Mouse (Mus musculus) frontal cortex, adult 2 months (tissue): ENCODE results near the gene Anapc2. TPM values are rescaled to one million over a fixed set of nuclear protein-coding genes. Genes with fewer than 3 reads are reported as not detected.
A peak's percentile ranks its signal among the peaks of the same experiment; 100 is the strongest.
"Not testable (repeated sequence)": the region's sequence is repeated elsewhere in the genome, so short reads cannot be mapped to it uniquely, and the experiment has no call there.

Experiments used
- DNase-seq, 2 experiments: peaks; one replicate each; pipeline ENCODE4 v3.0.0; 2022; ENCODE audit warnings: low spot score in 1 of 2; ENCODE audit errors: extremely low spot score in 1 of 2
- polyA plus RNA-seq: library from polyadenylated mRNA; depleted of rRNA; stranded (reverse); fragments of >200 nt; gene quantifications from 2 replicates; pipeline ENCODE4 v1.2.3, GENCODE M21; 2012

The Anapc2 gene
- polyA plus RNA-seq, 1 experiment: 79.0 TPM

DNA sequence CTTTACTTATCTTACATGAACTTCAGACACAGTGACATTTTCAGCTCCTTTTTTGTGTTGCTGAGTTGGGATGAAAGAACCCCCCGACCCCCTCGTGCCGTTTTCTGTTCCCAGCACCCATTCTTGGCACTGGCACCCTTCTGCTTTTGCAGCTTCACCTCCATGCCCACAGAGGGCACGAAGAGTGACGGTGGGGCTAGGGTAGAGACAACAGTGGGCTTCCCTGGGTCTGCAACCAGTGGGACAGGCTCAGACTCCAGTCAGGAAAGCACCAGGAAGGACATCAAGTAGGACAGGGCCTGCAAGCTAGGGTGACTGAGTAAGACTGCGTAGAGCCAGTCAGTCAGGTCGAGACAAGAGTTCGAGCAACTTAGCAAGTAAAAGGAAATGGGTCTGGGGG, 32.0 kb upstream of the Anapc2 start:
- no peak for DNase-seq

DNA sequence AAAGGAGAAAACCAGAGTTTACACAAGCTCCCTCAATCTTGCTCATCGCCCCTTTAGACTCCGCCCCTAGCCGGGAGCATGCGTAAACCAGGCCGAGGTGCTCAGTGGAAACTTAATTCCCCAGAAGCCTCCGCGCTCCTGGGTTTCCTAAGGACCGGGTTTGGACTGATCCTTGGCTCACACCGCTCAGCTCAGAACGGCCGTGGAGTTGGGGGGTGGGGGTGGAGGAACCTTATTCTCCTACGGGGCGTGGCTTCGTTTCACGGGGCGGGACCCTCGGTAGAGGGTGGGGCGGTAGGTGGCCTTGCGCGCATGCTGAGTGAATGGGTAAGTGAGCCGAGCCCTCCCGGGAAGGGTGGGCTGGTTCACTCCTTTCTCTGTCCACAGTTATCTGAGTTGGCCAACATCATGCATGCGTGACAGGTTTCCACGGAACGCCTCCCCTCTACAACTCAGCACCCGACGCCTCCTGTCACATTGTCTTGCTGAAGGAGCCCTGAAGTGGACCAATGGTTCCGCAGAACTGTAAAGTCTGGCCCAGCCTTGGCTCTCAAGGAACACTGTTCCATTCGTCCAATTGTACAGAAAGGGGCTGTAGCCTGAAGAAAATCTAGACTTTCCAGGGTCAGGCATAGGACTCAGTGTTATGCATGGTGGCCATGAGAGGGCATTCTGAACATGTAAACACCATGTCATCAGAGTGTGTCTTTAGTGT, 31.4 kb upstream of the Anapc2 start:
- DNase-seq: peak; percentile 60 to 81

DNA sequence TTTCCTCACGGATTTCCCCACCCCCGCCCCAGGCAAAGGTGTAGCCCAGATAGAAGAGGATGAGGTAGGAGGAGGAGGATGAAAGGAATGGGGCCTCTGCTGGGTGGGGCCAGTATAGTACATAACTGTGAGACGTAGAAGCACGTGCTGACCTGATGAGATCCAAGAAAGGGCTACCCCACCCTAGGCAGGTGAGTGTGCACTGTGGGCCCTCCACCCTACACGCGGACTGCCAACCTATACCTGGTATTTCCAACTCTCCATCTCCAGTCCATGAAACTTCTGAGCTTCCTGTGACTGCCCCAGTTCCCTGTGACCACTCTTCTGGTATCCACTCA, 30.9 kb upstream of the Anapc2 start:
- no peak for DNase-seq

DNA sequence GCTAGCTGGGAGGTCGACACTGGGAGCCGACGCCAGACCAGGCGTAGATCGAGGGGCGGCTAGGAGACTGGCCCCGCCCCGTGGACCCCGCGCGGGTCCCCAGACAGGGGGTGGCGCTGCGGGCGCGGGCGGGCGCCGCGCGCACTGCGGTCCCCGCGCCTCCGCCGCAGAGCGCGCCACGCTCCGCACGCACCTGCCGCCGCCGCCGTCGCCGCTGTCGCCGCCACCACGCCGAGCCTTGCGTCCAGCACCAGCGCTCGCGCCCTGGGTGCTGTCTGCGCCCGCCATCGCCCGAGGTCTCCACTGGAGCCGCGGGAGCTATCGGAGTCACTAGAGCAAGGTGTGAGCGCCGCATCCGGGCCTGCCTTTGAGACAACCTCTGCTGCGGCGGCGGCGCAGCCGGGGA, 30.2 kb upstream of the Anapc2 start, which contains the start of the genes Rnf208 and Cysrt1:
TSS of gene Rnf208 (plus strand) at position 155 of the 406 bp plus-strand sequence.
TSS of gene Cysrt1 (minus strand) at position 352 of the 406 bp plus-strand sequence.
- DNase-seq: no peak

DNA sequence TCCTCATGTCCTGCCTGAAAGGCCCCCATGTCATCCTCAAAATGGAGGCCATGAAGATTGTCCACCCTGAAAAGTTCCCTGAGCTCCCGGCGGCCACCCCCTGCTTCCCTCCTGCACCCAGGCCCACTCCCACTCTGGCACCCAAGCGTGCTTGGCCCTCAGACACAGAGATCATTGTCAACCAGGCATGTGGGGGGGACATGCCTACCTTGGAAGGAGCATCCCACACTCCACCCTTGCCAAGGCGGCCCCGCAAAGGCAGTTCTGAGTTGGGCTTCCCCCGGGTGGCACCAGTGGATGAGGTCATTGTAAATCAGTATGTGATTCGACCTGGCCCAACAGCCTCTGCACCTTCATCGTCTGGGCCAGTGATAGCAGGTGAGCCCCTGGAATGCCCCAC, 28.9 kb upstream of the Anapc2 start:
- DNase-seq: no peak

DNA sequence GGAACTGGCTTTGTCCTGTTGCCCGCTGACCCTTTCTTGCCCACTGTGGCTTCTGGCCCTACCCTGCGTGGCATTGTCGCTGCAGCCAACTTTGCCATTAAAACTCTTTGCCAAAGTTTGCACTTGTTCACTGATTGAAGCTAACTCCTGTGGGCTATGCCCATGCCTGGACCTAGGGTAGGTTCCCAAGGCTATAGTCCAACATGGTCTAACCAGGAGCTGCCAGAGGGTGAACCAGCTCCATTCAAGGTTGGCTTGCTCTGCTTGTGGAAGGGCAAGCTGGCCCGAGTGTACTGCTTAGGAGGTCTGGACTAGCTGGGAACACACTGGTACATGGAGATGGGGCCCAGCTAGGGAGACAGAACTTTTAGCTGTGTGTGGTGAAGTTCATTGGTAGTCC, 28.1 kb upstream of the Anapc2 start:
- DNase-seq: no peak

DNA sequence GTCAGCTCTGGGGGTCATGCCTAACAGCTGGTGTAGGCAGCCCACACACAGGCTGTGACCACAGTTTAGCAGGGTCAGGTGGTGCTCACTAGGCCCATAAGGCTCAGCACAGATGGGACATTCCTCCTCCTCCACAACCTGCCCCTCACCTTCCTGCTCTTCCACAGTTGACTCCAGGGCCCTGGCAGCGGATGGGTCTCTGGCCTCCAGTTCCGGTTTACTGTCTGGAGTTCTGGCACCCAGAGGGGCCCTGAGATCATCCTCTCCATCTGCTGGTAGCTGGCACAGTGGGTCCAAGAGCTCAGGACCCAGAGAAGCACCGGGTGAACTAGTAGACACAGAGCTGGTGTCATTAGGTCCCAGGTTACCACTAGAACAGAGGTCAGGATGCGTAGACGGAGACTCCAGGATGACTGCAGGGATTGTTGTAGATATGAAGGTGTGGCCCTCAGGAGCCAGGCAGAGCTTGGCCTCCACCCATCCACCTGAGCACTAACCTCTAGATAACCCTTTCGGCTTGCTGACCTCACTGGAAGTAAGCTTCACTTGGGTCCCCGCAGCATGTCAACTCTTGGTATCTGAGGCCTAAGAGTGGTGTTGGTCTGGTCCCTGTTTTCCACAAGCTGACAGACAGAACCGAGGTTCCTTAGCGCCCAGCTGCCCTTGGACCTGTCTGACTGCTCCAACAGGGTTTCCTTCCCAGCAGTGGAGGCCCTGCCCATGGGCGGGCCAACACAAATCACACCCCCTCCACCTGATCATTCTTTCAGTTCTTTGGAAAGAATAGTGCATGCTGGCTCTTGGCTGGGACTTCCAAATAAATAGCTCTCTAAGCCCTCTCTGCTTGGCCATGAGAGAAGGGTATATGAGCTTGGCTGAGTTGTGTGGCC, 25.9 kb upstream of the Anapc2 start, which contains the start of gene AL732309.1:
TSS of gene AL732309.1 (minus strand) at position 681 of the 890 bp plus-strand sequence.
- no peak for DNase-seq

DNA sequence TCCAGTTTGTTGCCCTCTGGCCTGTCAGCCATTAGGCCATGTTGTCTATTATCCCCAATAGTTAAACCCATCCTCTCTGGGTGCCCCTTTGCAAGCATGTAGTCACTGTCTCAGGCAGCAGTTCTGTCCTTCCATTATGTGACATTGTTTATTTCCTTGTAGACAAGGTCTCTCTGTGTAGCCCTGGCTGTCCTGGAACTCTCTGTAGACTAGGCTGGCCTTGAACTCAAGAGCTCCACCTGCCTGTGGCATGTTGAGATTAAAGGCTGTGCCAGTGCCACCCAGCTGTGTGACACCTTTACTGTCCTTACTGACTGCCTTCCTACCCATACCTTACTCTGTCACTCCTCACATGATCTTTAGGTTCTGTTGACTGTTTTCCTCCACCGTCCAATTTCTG, 19.9 kb upstream of the Anapc2 start:
- DNase-seq: no peak

DNA sequence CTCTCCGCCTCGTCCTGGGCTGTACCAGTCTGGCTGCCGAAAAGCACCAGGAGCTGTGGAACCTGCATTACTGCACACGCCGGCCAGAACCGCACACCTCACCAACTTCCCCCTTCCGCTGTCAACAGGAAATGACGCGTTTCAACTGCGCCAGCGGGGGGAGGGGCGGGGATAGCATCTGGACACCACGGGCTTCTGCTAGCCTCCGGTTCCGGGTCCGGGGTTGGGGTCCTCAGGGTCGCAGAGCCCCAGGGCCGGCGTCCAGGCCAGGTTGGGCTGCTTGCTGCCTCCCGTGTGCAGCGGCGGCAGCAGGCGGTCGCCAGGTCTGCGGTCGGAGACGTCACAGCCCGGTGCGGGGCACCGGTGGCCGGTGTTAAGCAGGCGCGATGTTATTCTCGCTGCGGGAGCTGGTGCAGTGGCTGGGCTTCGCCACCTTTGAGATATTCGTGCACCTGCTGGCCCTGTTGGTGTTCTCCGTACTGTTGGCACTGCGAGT, 16.9 kb upstream of the Anapc2 start, which contains the start of gene Tmem203:
TSS of gene Tmem203 (plus strand) at position 156 of the 496 bp plus-strand sequence.
- DNase-seq: peak; percentile 78 to 90

DNA sequence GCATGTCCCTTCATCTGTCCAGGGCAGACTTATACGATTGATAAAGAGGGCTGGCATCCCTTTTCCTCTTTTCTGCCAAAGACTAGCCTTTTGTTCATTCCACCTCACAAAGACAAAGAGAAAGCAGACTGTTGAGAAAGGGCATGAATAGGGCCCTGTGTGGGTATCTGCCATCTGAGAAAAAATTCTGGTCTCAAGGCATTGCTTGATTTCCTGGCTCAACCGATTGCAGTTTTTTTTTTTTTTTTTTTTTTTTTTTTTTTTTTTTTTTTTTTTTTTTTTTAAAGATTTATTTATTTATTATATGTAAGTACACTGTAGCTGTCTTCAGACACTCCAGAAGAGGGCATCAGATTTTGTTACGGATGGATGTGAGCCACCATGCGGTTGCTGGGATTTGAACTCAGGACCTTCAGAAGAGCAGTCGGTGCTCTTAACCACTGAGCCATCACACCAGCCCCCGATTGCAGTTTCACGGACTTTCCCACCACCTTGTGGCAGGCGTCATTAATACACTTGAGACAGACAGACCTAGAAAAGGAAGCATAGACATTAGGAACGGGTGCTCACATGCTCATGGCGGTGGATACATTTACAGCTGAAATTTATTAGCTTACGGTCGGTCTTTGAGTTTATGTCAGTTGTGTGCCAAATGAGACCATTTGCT, 15.7 kb upstream of the Anapc2 start:
- peak in 1 of 2 experiments; percentile 55 for DNase-seq

DNA sequence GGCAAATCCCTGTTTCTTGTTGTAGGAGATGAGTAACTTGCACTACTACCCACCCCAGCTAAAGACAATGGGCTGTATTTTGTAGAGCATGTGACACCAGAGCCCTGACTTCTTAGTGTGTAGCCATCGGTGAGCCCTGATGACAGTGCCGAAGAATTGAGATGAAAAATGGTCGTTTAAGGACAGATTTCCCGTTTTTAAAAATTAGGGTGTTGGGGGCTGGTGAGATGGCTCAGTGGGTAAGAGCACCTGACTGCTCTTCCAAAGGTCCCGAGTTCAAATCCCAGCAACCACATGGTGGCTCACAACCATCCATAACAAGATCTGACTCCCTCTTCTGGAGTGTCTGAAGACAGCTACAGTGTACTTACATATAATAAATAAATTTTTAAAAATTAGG, 15.0 kb upstream of the Anapc2 start:
- DNase-seq: not testable (repeated sequence)

DNA sequence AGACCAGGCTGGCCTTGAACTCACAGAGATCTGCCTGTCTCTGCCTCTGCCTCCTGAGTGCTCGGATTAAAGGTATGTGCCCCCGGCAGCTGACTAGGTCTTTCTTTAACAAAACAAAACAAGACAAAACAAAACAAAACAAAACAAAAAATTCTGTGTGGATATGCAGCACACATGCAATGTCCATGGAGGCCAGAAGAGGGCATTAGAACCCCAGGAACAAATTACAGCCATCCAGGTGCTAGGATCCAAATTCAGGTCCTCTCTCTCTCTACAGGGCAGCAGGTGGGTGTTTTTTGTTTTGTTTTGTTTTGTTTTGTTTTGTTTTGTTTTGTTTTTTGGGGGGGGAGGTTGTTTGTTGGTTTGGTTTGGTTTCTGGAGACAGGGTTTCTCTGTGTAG, 13.4 kb upstream of the Anapc2 start:
- no peak for DNase-seq

DNA sequence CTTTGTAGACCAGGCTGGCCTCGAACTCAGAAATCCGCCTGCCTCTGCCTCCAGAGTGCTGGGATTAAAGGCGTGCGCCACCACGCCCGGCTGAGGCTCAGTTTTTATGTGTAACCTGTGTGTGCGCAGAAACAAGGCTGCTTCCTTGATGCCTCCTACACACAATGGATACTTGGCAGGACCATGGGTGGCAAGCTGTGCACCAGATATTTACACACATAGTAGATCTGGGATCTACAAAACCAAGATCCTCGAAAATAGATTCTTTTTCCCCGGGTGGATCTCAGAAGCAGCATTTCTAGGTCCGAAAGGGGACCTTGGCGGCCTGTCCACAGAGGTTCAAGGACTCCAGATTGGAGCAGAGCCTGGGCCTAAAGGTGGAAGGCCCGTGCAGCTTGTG, 10.4 kb upstream of the Anapc2 start:
- peak in 1 of 2 experiments; percentile 52 for DNase-seq

DNA sequence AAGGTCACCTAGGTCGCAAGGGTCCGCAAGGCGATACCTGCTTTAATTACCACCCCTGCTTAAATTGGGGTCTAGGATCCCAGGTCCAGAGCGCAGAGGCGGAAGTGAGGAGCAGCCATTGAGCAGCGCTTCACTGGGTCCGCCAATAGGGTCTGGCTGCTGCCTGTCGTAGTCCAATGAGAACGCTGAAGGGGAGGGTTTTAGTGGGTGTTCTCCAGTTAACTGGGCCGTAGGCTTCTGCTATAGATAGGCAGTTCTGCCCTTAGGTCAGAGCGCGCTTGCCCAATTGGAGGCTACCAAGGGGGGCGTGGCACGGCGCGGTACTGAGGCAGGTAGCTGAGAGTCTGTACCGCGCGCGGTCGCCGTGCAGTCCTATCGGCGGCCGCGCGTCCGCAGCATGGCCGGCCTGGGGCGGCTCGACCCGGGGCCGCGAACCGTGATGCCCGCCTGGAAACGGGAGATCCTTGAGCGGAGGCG, 9.9 kb upstream of the Anapc2 start, which contains the start of gene Tprn:
TSS of gene Tprn (plus strand) at position 328 of the 477 bp plus-strand sequence.
- DNase-seq: peak; percentile 96 to 97

DNA sequence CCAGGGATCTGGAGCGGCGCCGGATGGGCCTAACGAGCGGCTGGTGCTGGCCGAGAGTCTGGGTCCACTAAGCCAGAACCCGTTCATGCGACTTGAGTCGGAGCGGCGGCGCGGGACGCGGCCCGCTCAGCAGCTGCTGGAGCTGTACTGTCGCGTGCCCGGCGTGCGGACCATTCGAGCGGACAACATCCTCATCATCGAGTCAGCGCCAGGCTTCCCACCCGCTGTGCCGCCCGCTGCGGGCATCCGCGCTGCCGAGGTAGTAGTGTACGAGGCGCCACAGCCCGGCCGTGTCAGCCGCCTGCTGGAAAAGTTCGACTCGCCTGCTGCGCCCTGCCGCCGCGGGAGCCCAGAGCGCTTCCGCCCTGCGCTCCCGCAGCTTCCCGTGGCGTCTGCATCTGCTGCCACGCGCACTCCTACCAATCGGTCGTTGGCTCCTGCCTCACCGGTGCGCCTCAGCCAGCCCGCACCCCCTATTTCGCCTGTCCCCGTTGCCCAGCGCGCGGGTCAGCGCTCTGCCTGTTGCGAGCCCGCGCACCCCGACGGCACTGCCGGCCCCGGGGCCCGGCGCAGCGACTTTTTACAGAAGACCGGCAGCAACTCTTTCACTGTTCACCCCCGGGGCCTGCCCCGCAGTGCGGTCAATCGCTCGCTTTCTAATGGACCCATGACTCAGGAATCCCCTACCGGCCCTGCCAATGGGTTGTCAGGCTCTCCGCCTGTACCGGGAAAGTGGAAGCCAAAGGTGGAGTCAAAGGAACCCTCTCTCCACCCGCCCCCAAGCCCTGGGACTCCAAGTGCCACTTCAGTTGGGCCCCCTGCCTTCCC, 9.3 kb upstream of the Anapc2 start:
- DNase-seq: no peak

DNA sequence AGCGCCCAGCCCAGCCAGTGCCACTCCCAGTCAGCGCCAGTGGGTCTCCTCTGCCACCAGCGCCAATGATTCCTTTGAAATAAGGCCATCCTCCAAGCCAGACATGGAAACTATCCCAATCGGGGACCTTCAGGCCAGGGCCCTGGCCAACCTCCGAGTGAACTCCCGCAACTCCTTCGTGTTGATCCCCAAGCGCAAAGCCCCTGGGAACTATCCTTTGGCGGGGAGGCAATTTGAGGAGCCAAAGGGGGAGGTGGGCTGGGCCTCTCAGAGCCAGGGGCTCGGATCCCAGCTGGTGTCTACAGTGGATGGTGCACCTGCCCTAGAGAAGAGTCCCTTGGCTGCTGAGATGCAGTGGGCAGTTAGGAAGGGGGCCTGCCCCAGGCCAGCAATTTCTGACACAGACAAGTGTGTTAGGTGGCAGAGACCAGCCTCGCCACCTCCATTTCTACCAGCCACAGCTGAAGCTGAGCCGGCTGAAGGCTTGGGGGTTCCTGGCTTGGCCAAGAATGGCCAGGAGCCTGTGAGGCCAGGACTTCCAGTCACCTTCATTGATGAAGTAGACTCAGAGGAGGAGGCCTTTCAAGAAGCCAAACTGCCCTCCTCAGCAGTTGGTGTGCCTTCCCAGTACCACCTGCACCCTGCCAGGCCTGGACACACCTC, 8.5 kb upstream of the Anapc2 start:
- DNase-seq: no peak

DNA sequence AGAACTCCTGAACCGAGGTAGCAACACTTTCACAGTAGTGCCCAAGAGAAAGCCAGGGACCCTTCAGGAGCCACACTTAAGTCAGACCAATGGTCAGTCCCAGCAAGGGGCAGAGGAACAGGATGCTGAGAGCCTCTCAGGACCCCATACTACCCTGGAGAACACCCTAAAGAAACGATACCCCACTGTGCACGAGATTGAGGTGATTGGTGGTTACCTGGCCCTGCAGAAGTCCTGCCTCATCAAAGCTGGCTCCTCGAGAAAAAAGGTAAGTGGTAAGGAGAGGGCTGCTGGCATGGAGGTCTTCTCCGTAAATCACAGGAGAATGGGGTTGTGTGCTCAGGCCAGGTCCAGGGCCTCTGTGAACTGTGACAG, 8.0 kb upstream of the Anapc2 start:
- no peak for DNase-seq

DNA sequence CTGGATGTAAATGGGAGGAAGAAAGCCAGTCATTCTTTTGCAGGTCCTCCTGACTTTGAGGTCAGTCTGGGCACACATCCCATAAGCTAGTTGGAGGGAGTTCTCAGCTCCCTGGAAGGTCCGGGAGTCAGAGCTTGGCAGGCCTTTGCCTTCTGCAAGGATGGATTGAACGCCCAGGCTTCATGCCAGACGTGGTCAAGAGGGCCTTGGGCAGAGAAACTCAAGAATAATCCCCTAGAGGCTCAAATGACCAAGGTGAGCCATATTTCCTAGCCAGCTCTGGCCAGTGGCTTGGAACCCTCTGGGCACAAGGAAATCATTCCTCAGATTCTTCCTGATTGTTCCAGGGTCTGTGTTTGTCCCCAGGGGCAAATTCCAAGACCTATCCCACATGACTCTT, 7.4 kb upstream of the Anapc2 start:
- no peak for DNase-seq
